Mouse (Mus musculus): ENCODE results near the gene Uhrf1bp1l. TPM values are rescaled to one million over a fixed set of nuclear protein-coding genes. Genes with fewer than 3 reads are reported as not detected.
A peak's percentile ranks its signal among the peaks of the same experiment; 100 is the strongest.

The Uhrf1bp1l gene
- total and polyA plus RNA-seq, 3 experiments, result 7.2 to 61.0 (median 20.9) TPM

DNA sequence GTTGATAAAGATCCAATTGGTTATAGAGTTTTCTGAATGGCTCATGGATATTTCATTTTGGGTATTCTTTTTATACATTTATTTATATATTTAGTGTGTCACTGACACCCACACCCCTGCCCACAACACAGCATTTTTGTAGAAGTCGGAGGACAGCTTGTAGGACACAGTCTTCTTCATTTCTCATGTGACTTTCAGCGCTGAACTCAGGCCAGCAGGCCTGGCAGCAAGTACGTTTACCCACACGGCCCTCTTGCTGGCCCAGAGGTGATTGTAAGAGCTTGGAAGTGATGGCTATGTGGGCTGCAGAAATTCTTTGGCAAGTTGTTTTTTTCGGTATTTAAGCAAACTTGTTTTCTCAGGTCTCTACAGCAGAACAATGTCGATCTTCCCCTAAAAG is 49.3 kb downstream of the Uhrf1bp1l start:
- Histone ChIP-seq H3K4me1 (ENCODE audit: insufficient read depth, low read depth, low read length) (no peaks in the 10 kb centered on the region), H3K36me3 (replicated peaks) (peaks cover 26% of the 10 kb centered on the region), H3K9me3 (replicated peaks) (no peaks in the 10 kb centered on the region), H3K4me3 (ENCODE audit: low read depth, low read length) (no peak overlapping the region), H3K27me3 (ENCODE audit: insufficient read depth, low read length) (no peaks in the 10 kb centered on the region)
- DNase-seq (ENCODE audit: low spot score) (no peak), ATAC-seq (ENCODE audit: extremely low read depth, insufficient number of reproducible peaks, low FRiP score, poor library complexity, severe bottlenecking) (no peak)
- TF ChIP-seq GATA1 (IDR thresholded peaks at IDR 0.05; ENCODE audit: borderline replicate concordance, low read length) (no peak), GATA2 (IDR thresholded peaks at IDR 0.05; ENCODE audit: borderline replicate concordance, low read depth, low read length) (no peak), TAL1 (conservative IDR thresholded peaks at IDR 0.05; ENCODE audit: low read depth, low read length) (no peak), POLR2AphosphoS5 (IDR thresholded peaks at IDR 0.05; ENCODE audit: insufficient replicate concordance, low read depth, low read length) (no peak), CTCF (IDR thresholded peaks at IDR 0.05; ENCODE audit: low read depth, low read length) (no peak)

- TF ChIP-seq CTCF (IDR thresholded peaks at IDR 0.05; ENCODE audit: low read depth, low read length), result no peak
- TF ChIP-seq TAL1 (conservative IDR thresholded peaks at IDR 0.05; ENCODE audit: low read depth, low read length), result no peak
- DNase-seq (ENCODE audit: low spot score) (no peak), ATAC-seq (ENCODE audit: extremely low read depth, insufficient number of reproducible peaks, low FRiP score, poor library complexity, severe bottlenecking) (no peak)
- Histone ChIP-seq H3K36me3 (replicated peaks) (peaks cover 23% of the 10 kb centered on the region), H3K27me3 (ENCODE audit: insufficient read depth, low read length) (no peaks in the 10 kb centered on the region), H3K4me3 (ENCODE audit: low read depth, low read length) (no peak overlapping the region), H3K4me1 (ENCODE audit: insufficient read depth, low read depth, low read length) (no peaks in the 10 kb centered on the region), H3K9me3 (replicated peaks) (no peaks in the 10 kb centered on the region)
These were observed 74.4 kb downstream of the Uhrf1bp1l start for GRCm38 (mm10) chr10:89819146-89819545.

GRCm38 (mm10) chr10:89823906-89824305 is 79.1 kb downstream of the Uhrf1bp1l start:
- no peaks in the 10 kb centered on the region for H3K27me3 ChIP-seq (ENCODE audit: insufficient read depth, low read length)
- no peak for TF ChIP-seq GATA2 (IDR thresholded peaks at IDR 0.05; ENCODE audit: borderline replicate concordance, low read depth, low read length)
- no peak for TF ChIP-seq CTCF (IDR thresholded peaks at IDR 0.05; ENCODE audit: low read depth, low read length)
- no peak for TF ChIP-seq TAL1 (conservative IDR thresholded peaks at IDR 0.05; ENCODE audit: low read depth, low read length)
- TF ChIP-seq GATA1 (IDR thresholded peaks at IDR 0.05; ENCODE audit: borderline replicate concordance, low read length), result no peak
- no peak for TF ChIP-seq POLR2AphosphoS5 (IDR thresholded peaks at IDR 0.05; ENCODE audit: insufficient replicate concordance, low read depth, low read length)
- no peaks in the 10 kb centered on the region for H3K4me1 ChIP-seq (ENCODE audit: insufficient read depth, low read depth, low read length)
- H3K9me3 ChIP-seq (replicated peaks), result no peaks in the 10 kb centered on the region
- peaks cover 2% of the 10 kb centered on the region for H3K36me3 ChIP-seq (replicated peaks)
- ATAC-seq (ENCODE audit: extremely low read depth, insufficient number of reproducible peaks, low FRiP score, poor library complexity, severe bottlenecking) (peak; percentile 28), DNase-seq (ENCODE audit: low spot score) (no peak)
- H3K4me3 ChIP-seq (ENCODE audit: low read depth, low read length), result no peak overlapping the region

- Histone ChIP-seq H3K4me1 (ENCODE audit: insufficient read depth, low read depth, low read length) (no peaks in the 10 kb centered on the region), H3K4me3 (ENCODE audit: low read depth, low read length) (no peak overlapping the region), H3K9me3 (replicated peaks) (no peaks in the 10 kb centered on the region), H3K36me3 (replicated peaks) (no peaks in the 10 kb centered on the region), H3K27me3 (ENCODE audit: insufficient read depth, low read length) (no peaks in the 10 kb centered on the region)
- TF ChIP-seq POLR2AphosphoS5 (IDR thresholded peaks at IDR 0.05; ENCODE audit: insufficient replicate concordance, low read depth, low read length) (no peak), TAL1 (conservative IDR thresholded peaks at IDR 0.05; ENCODE audit: low read depth, low read length) (no peak), CTCF (IDR thresholded peaks at IDR 0.05; ENCODE audit: low read depth, low read length) (no peak), GATA1 (IDR thresholded peaks at IDR 0.05; ENCODE audit: borderline replicate concordance, low read length) (no peak), GATA2 (IDR thresholded peaks at IDR 0.05; ENCODE audit: borderline replicate concordance, low read depth, low read length) (no peak)
- ATAC-seq (ENCODE audit: extremely low read depth, insufficient number of reproducible peaks, low FRiP score, poor library complexity, severe bottlenecking) (no peak), DNase-seq (ENCODE audit: low spot score) (no peak)
These were observed 82.1 kb downstream of the Uhrf1bp1l start for GRCm38 (mm10) chr10:89826896-89827295.

DNA sequence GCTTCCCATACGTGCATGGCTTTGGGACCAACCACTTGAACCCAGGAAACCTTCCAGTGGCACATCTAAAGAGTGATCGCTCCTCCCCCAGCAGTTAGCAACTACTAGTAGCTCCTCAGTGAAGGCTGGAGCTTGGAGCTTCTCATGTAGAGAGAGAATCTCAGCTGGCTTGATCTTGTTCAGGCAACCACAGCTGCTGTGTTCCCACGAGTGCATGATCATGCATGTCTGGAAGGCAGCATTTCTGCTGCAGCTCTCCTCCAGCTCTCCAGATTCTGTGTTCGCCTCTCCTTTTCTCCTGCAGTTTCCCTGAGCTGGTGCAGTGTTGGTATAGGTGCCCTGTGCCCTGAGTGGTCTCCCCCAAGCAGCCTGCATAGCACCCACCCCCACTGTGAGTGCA is 87.5 kb downstream of the Uhrf1bp1l start:
- Histone ChIP-seq H3K4me1 (ENCODE audit: insufficient read depth, low read depth, low read length) (no peaks in the 10 kb centered on the region), H3K4me3 (ENCODE audit: low read depth, low read length) (no peak overlapping the region), H3K27me3 (ENCODE audit: insufficient read depth, low read length) (no peaks in the 10 kb centered on the region), H3K36me3 (replicated peaks) (no peaks in the 10 kb centered on the region), H3K9me3 (replicated peaks) (no peaks in the 10 kb centered on the region)
- ATAC-seq (ENCODE audit: extremely low read depth, insufficient number of reproducible peaks, low FRiP score, poor library complexity, severe bottlenecking) (no peak), DNase-seq (ENCODE audit: low spot score) (no peak)
- no peak for TF ChIP-seq GATA1 (IDR thresholded peaks at IDR 0.05; ENCODE audit: borderline replicate concordance, low read length)

DNA sequence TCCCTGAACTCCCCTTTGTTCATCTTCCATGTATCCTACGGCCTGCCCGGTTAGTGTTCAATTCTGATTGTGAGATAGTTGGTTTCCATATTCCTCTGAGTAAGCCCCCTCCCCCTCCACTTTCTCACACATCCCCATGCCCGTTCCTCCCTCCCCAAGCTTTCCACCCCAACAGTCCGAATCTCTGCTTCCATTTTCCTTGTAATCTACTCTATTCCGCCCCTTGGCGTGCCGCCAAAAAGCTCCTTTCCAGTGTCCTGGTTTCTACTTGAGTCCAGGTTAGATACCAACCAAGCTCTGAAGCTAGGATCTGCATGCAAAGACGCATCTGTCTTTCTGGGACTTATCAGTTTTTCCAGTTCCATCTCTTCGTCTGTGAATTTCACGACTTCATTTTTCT is 88.4 kb downstream of the Uhrf1bp1l start:
- H3K4me3 ChIP-seq (ENCODE audit: low read depth, low read length), result no peak overlapping the region
- ATAC-seq (ENCODE audit: extremely low read depth, insufficient number of reproducible peaks, low FRiP score, poor library complexity, severe bottlenecking) (no peak), DNase-seq (ENCODE audit: low spot score) (no peak)
- no peaks in the 10 kb centered on the region for H3K36me3 ChIP-seq (replicated peaks)
- no peaks in the 10 kb centered on the region for H3K27me3 ChIP-seq (ENCODE audit: insufficient read depth, low read length)
- no peaks in the 10 kb centered on the region for H3K4me1 ChIP-seq (ENCODE audit: insufficient read depth, low read depth, low read length)
- no peaks in the 10 kb centered on the region for H3K9me3 ChIP-seq (replicated peaks)
- no peak for TF ChIP-seq CTCF (IDR thresholded peaks at IDR 0.05; ENCODE audit: low read depth, low read length)
- no peak for TF ChIP-seq POLR2AphosphoS5 (IDR thresholded peaks at IDR 0.05; ENCODE audit: insufficient replicate concordance, low read depth, low read length)
- no peak for TF ChIP-seq TAL1 (conservative IDR thresholded peaks at IDR 0.05; ENCODE audit: low read depth, low read length)
- no peak for TF ChIP-seq GATA1 (IDR thresholded peaks at IDR 0.05; ENCODE audit: borderline replicate concordance, low read length)
- no peak for TF ChIP-seq GATA2 (IDR thresholded peaks at IDR 0.05; ENCODE audit: borderline replicate concordance, low read depth, low read length)

GRCm38 (mm10) chr10:89837476-89837875 is 92.7 kb downstream of the Uhrf1bp1l start:
- no peak for ATAC-seq (ENCODE audit: extremely low read depth, insufficient number of reproducible peaks, low FRiP score, poor library complexity, severe bottlenecking)
- Histone ChIP-seq H3K27me3 (ENCODE audit: insufficient read depth, low read length) (no peaks in the 10 kb centered on the region), H3K36me3 (replicated peaks) (no peaks in the 10 kb centered on the region), H3K4me3 (ENCODE audit: low read depth, low read length) (no peak overlapping the region), H3K4me1 (ENCODE audit: insufficient read depth, low read depth, low read length) (no peaks in the 10 kb centered on the region), H3K9me3 (replicated peaks) (no peaks in the 10 kb centered on the region)
- no peak for TF ChIP-seq CTCF (IDR thresholded peaks at IDR 0.05; ENCODE audit: low read depth, low read length)
- no peak for DNase-seq (ENCODE audit: low spot score)
